Mouse (Mus musculus) MEL (cell line): ENCODE data around the gene Fn1. TPM values are rescaled to one million over a fixed set of nuclear protein-coding genes. Genes with fewer than 3 reads are reported as not detected.

Source experiments
- DNase-seq: peaks from one replicate; pipeline ENCODE4 v3.0.0; 2011; ENCODE audit warnings: low read depth, low spot score
- H3K27ac ChIP-seq: 2 replicates; pipeline ENCODE4 v1.5.1; 2012; ENCODE audit warnings: low read depth, mild to moderate bottlenecking, control low read depth, low read length, moderate library complexity; ENCODE audit not compliant: control insufficient read depth
- H3K27me3 ChIP-seq, 2 experiments: fragments of 150-350 bp in 1 of 2; sonication (generic) in 1 of 2; 2 replicates each; pipeline ENCODE4 v1.6.1; 2012; ENCODE audit warnings: low read length in 2 of 2, mild to moderate bottlenecking in 2 of 2, improper control_type of control experiment in 1 of 2, moderate library complexity in 1 of 2; ENCODE audit not compliant: insufficient read depth in 2 of 2, control insufficient read depth in 1 of 2
- H3K36me3 ChIP-seq, 2 experiments: 2 replicates each; pipeline ENCODE4 v1.6.1; 2012 to 2014; ENCODE audit warnings: low read length in 2 of 2, improper control_type of control experiment in 1 of 2, inconsistent platforms in 1 of 2, mild to moderate bottlenecking in 1 of 2; ENCODE audit not compliant: insufficient read depth in 2 of 2, control insufficient read depth in 1 of 2
- H3K4me1 ChIP-seq, 2 experiments: fragments of 150-350 bp in 1 of 2; sonication (generic) in 1 of 2; 2 replicates each; pipeline ENCODE4 v1.6.1; 2012; ENCODE audit warnings: low read length in 2 of 2, improper control_type of control experiment in 1 of 2, mild to moderate bottlenecking in 1 of 2; ENCODE audit not compliant: insufficient read depth in 2 of 2, control insufficient read depth in 1 of 2
- H3K4me3 ChIP-seq, 2 experiments: fragments of 150-350 bp in 1 of 2; sonication (generic) in 1 of 2; 2 replicates each; pipeline ENCODE4 v1.5.1; 2012; ENCODE audit warnings: low read depth in 2 of 2, low read length in 2 of 2, mild to moderate bottlenecking in 2 of 2, moderate library complexity in 2 of 2, control low read depth in 1 of 2, improper control_type of control experiment in 1 of 2; ENCODE audit not compliant: control insufficient read depth in 1 of 2, insufficient read depth in 1 of 2
- H3K79me2 ChIP-seq: 2 replicates; pipeline ENCODE4 v1.6.1; 2012; ENCODE audit warnings: mild to moderate bottlenecking, low read length, moderate library complexity; ENCODE audit not compliant: control insufficient read depth, poor library complexity, insufficient read depth
- H3K9ac ChIP-seq: 2 replicates; pipeline ENCODE4 v1.6.1; 2012; ENCODE audit warnings: low read depth, mild to moderate bottlenecking, control low read depth, low read length, moderate library complexity; ENCODE audit not compliant: control insufficient read depth, poor library complexity, severe bottlenecking
- H3K9me3 ChIP-seq: fragments of 150-350 bp; sonication (generic); replicated peaks from 2 replicates; pipeline ENCODE4 v1.6.1; 2012; ENCODE audit warnings: mild to moderate bottlenecking, low read length, improper control_type of control experiment, moderate library complexity; ENCODE audit not compliant: insufficient read depth
- E2F4 ChIP-seq: IDR thresholded peaks from 2 replicates; pipeline ENCODE4 v1.6.1; 2011; ENCODE audit warnings: low read depth, low read length, improper control_type of control experiment, borderline replicate concordance
- EP300 ChIP-seq, 2 experiments: IDR thresholded peaks; 2 replicates each; pipeline ENCODE4 v1.6.1; 2011; ENCODE audit warnings: improper control_type of control experiment in 2 of 2, low read length in 2 of 2, low read depth in 1 of 2, mild to moderate bottlenecking in 1 of 2
- ETS1 ChIP-seq: IDR thresholded peaks from 2 replicates; pipeline ENCODE4 v1.6.1; 2012; ENCODE audit warnings: low read depth, mild to moderate bottlenecking, inconsistent platforms, low read length, improper control_type of control experiment, moderate library complexity
- GABPA ChIP-seq: IDR thresholded peaks from 2 replicates; pipeline ENCODE4 v1.6.1; 2012; ENCODE audit warnings: low read depth, mild to moderate bottlenecking, inconsistent platforms, low read length, improper control_type of control experiment, moderate library complexity
- HCFC1 ChIP-seq: IDR thresholded peaks from 2 replicates; pipeline ENCODE4 v1.6.1; 2012; ENCODE audit warnings: low read depth, mild to moderate bottlenecking, inconsistent platforms, low read length, improper control_type of control experiment, moderate library complexity
- MAZ ChIP-seq: IDR thresholded peaks from 2 replicates; pipeline ENCODE4 v1.6.1; 2012; ENCODE audit warnings: low read depth, mild to moderate bottlenecking, inconsistent platforms, low read length, improper control_type of control experiment
- MYC ChIP-seq: IDR thresholded peaks from 2 replicates; pipeline ENCODE4 v1.6.1; 2011; ENCODE audit warnings: low read depth, mild to moderate bottlenecking, low read length, improper control_type of control experiment, moderate library complexity
- RAD21 ChIP-seq: IDR thresholded peaks from 2 replicates; pipeline ENCODE4 v1.6.1; 2011; ENCODE audit warnings: mild to moderate bottlenecking, low read depth, low read length, improper control_type of control experiment
- TAL1 ChIP-seq: IDR thresholded peaks from 2 replicates; pipeline ENCODE4 v1.6.1; 2012; ENCODE audit warnings: mild to moderate bottlenecking, inconsistent platforms, low read length, moderate library complexity, mixed read lengths
- TBP ChIP-seq: IDR thresholded peaks from 2 replicates; pipeline ENCODE4 v1.8.0; 2011; ENCODE audit warnings: low read depth, low read length, improper control_type of control experiment
- USF1 ChIP-seq: IDR thresholded peaks from 2 replicates; pipeline ENCODE4 v1.6.1; 2014; ENCODE audit warnings: low read depth, mild to moderate bottlenecking, inconsistent platforms, low read length, improper control_type of control experiment, moderate library complexity
- ZC3H11A ChIP-seq: IDR thresholded peaks from 2 replicates; pipeline ENCODE4 v1.6.1; 2012; ENCODE audit warnings: low read depth, mild to moderate bottlenecking, inconsistent platforms, low read length, improper control_type of control experiment
- ZMIZ1 ChIP-seq: IDR thresholded peaks from 2 replicates; pipeline ENCODE4 v1.6.1; 2012; ENCODE audit warnings: low read depth, mild to moderate bottlenecking, inconsistent platforms, low read length, improper control_type of control experiment, moderate library complexity
- ZNF384 ChIP-seq: IDR thresholded peaks from 2 replicates; pipeline ENCODE4 v1.6.1; 2012; ENCODE audit warnings: low read depth, mild to moderate bottlenecking, inconsistent platforms, low read length, improper control_type of control experiment
- polyA plus RNA-seq, 2 experiments: library from polyadenylated mRNA; stranded (reverse) in 1 of 2; unstranded in 1 of 2; fragments of >175 nt in 1 of 2; fragments of >200 nt in 1 of 2; gene quantifications; 2 replicates each; pipeline versions ENCODE4 v1.2.1 to v1.2.4; 2012; ENCODE audit warnings: low replicate concordance in 2 of 2, low read depth in 1 of 2; ENCODE audit not compliant: insufficient read length in 2 of 2, insufficient read depth in 1 of 2, missing spikeins in 1 of 2
- total RNA-seq: library from RNA; depleted of rRNA; stranded (reverse); fragments of 300-350 nt; gene quantifications from 2 replicates; pipeline ENCODE4 v1.2.3, GENCODE M21; 2012

Fn1 gene
- total and polyA plus RNA-seq, 3 experiments = 0.56 TPM; not detected in 2

DNA sequence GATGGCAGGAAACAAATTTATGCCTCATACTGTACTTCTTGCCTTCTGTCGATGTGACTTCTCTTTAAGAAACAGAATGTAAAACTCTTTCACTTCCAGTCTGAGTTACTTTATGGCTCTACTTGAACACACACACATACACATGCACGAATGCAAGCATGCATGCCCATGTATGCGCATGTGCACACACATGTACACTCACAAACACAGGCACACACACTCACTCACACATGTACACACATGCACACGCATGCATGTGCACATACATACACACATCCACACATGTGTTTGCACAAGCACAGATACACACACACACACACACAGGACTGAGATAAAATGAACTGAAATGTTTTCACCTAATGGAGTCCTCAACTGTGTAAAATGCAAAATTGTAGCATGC lies 16.3 kb downstream of the Fn1 start:
- no peaks in the 10 kb centered on the region for H3K36me3 ChIP-seq
- no peak for TF ChIP-seq MYC
- no peak for TF ChIP-seq ZMIZ1
- TF ChIP-seq HCFC1 = no peak
- H3K9ac ChIP-seq = no peak overlapping the region
- H3K9me3 ChIP-seq = no peaks in the 10 kb centered on the region
- no peaks in the 10 kb centered on the region for H3K4me1 ChIP-seq
- H3K27me3 ChIP-seq = no peaks in the 10 kb centered on the region
- no peak for DNase-seq
- H3K4me3 ChIP-seq = no peak overlapping the region
- no peak overlapping the region for H3K27ac ChIP-seq
- no peaks in the 10 kb centered on the region for H3K79me2 ChIP-seq

DNA sequence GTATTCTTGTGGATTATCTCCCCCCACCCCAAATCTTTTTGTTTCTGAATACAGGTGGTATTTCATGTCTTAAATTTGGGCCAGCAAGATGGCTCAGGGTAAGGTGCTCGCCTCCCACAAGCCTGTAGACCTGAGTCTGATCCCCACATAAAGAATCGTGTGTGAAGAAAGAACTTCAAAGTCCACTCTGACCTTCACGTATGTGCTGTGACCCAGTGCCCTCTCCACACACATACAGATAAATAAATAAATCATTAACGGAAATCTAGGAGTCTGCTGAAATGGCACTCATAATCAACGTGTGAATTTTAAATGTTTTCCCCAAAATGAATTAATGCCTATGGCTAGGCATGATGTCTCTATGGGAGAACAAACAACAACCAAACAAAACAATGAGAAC lies 16.9 kb downstream of the Fn1 start:
- H3K27ac ChIP-seq = no peak overlapping the region
- no peak overlapping the region for H3K4me3 ChIP-seq
- H3K4me1 ChIP-seq = no peaks in the 10 kb centered on the region
- no peak overlapping the region for H3K9ac ChIP-seq
- H3K27me3 ChIP-seq = no peaks in the 10 kb centered on the region
- no peaks in the 10 kb centered on the region for H3K36me3 ChIP-seq
- no peak for TF ChIP-seq GABPA
- no peak for TF ChIP-seq ZMIZ1
- TF ChIP-seq EP300 (IDR thresholded peaks at IDR 0.05; ENCODE audit: low read depth in 1 of 2, low read length in 2 of 2) = no peak
- no peak for TF ChIP-seq ZNF384
- TF ChIP-seq E2F4 = no peak
- no peak for TF ChIP-seq TBP
- TF ChIP-seq HCFC1 = no peak
- no peak for TF ChIP-seq TAL1
- no peak for TF ChIP-seq MAZ
- TF ChIP-seq ZC3H11A = no peak
- TF ChIP-seq RAD21 = no peak
- TF ChIP-seq USF1 = no peak
- no peaks in the 10 kb centered on the region for H3K79me2 ChIP-seq
- no peaks in the 10 kb centered on the region for H3K9me3 ChIP-seq
- DNase-seq = no peak

DNA sequence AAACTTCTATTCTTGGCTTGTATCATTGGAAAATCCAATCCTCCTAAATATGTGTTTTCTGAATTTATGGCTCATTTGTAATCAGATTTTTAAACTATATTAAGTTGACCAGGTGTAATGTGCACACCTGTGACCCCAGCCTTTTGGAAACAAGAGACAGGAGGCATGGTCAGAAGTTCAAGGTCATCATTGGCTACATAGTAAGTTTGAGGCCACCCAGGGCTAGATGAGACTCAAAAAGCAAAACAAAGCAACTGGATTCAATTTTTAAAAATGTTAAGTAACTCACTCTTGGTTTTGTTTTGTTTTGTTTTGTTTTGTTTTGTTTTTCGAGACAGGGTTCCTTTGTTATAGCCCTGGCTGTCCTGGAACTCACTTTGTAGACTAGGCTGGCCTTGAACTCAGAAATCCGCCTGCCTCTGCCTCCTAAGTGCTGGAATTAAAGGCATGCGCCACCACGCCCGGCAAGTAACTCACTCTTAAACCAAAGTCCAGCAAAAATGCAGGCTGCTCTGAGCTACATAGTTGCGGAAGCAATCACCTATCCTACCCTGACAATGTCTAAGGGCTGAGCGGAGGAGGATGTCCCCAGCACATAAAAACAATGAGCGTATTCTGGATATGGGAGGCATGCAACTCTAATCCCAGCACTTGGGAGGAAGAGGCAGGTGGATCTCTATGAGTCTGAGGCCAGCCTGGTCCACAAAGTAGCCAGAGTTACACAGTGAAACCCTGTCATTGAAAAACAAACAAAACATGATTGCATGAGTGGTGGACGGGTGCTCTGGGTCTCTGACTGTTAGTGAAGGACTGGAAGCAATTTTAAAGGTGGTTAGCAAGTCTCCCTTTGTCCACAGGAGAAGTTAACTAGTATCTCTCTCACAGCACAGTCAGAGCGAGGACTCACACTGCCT lies 17.6 kb downstream of the Fn1 start:
- TF ChIP-seq EP300 (IDR thresholded peaks at IDR 0.05; ENCODE audit: low read depth in 1 of 2, low read length in 2 of 2) (no peak), ETS1 (no peak)
- no peaks in the 10 kb centered on the region for H3K9me3 ChIP-seq
- no peak overlapping the region for H3K4me3 ChIP-seq
- no peak overlapping the region for H3K9ac ChIP-seq
- H3K79me2 ChIP-seq = no peaks in the 10 kb centered on the region
- no peaks in the 10 kb centered on the region for H3K36me3 ChIP-seq
- no peak overlapping the region for H3K27ac ChIP-seq
- DNase-seq = no peak
- H3K4me1 ChIP-seq = no peaks in the 10 kb centered on the region
- H3K27me3 ChIP-seq = no peaks in the 10 kb centered on the region
